Comparison of ENCODE assay signal across 10 mouse cellular contexts in genomic region chr19:4981767-4982166, GRCm38 (mm10). TPM values are rescaled to one million over a fixed set of nuclear protein-coding genes. Genes with fewer than 3 reads are reported as not detected.
A peak's percentile ranks its signal among the peaks of the same experiment; 100 is the strongest.
DNase-seq lines count a peak whose midpoint lies in the region; ATAC-seq lines count a peak whose summit lies in the region.
"Had no signal": no experiment of that assay in that cellular context is flagged by ENCODE, and none has a peak within 500 bp of the region (broad histone marks: within the 10 kb centered on the region; RNA-seq: fewer than 3 reads in every experiment).

No protein-coding gene starts in this region.

- H3K27me3 ChIP-seq in hindbrain, embryonic 10.5 days (ENCODE audit: insufficient read depth, poor library complexity, severe bottlenecking): peaks cover 41% of the 10 kb centered on the region
- peaks cover 43% of the 10 kb centered on the region for H3K27me3 ChIP-seq in hindbrain, embryonic 12.5 days

- ATAC-seq in hindbrain, embryonic 12.5 days (ENCODE audit: low FRiP score): no peak

- DNase-seq in hindbrain, embryonic 10.5 days (ENCODE audit: low spot score): peak; percentile 30
- DNase-seq in urinary bladder, postnatal 25 days (ENCODE audit: low spot score): peak; percentile 28
- no peak for DNase-seq in urinary bladder, adult 2 months (ENCODE audit: low spot score)
- peak; percentile 49 for DNase-seq in c-Kit-positive CD71-positive TER-119-positive erythroid progenitor cells, embryonic 14.5 days (ENCODE audit: low spot score)
- peak; percentile 50 for DNase-seq in heart, postnatal 4 days
- DNase-seq in lung, postnatal 25 days (ENCODE audit: low spot score): peak; percentile 44
- no peak for DNase-seq in gastrocnemius, postnatal 10 days
- DNase-seq: liver, embryonic 13.5 days had no signal

- no peak overlapping the region for H3K9ac ChIP-seq in hindbrain, embryonic 12.5 days
- H3K9ac ChIP-seq: liver, embryonic 13.5 days had no signal

- H3K27ac ChIP-seq in hindbrain, embryonic 10.5 days: no peak overlapping the region
- H3K27ac ChIP-seq in hindbrain, embryonic 12.5 days: no peak overlapping the region
- H3K27ac ChIP-seq: liver, embryonic 13.5 days had no signal

- no peaks in the 10 kb centered on the region for H3K4me1 ChIP-seq in hindbrain, embryonic 10.5 days (replicated peaks)
- no peaks in the 10 kb centered on the region for H3K4me1 ChIP-seq in hindbrain, embryonic 12.5 days
- H3K4me1 ChIP-seq: liver, embryonic 13.5 days had no signal

- H3K4me2 ChIP-seq in hindbrain, embryonic 12.5 days (replicated peaks): no peak overlapping the region
- H3K4me2 ChIP-seq: liver, embryonic 13.5 days had no signal

- no peaks in the 10 kb centered on the region for H3K36me3 ChIP-seq in hindbrain, embryonic 10.5 days
- H3K36me3 ChIP-seq in hindbrain, embryonic 12.5 days: no peaks in the 10 kb centered on the region
- H3K36me3 ChIP-seq: liver, embryonic 13.5 days had no signal

- no peaks in the 10 kb centered on the region for H3K9me3 ChIP-seq in hindbrain, embryonic 10.5 days
- H3K9me3 ChIP-seq in hindbrain, embryonic 12.5 days (replicated peaks): no peaks in the 10 kb centered on the region
- H3K9me3 ChIP-seq: liver, embryonic 13.5 days had no signal

- H3K4me3 ChIP-seq in hindbrain, embryonic 10.5 days: no peak overlapping the region
- no peak overlapping the region for H3K4me3 ChIP-seq in hindbrain, embryonic 12.5 days
- H3K4me3 ChIP-seq: erythroblast, embryonic 14.5 days; liver, embryonic 13.5 days had no signal

RNA-seq across cellular contexts. Expression of gene Npas4, which starts 8.3 kb away (rescaled TPM):
- not detected in 2 replicates for polyA plus RNA-seq in hindbrain, embryonic 10.5 days (2016; fragmentation: Nextera tagmentation; extraction: Ambion mirVana)
- polyA plus RNA-seq in hindbrain, embryonic 12.5 days (2016; fragmentation: Nextera tagmentation; extraction: Ambion mirVana): 0.08 and 0.10 TPM in 2 replicates
- polyA plus RNA-seq in urinary bladder, adult 2 months (2012; rRNA removed): 5.7 and 7.4 TPM in 2 replicates
- under 1 TPM; 0.57 to 0.68 TPM for total RNA-seq in heart, postnatal 4 days (2021)
- total RNA-seq in gastrocnemius, postnatal 10 days (2021): under 1 TPM in 1 of 2 experiments, not detected in 1; 0.12 TPM
- polyA plus RNA-seq: erythroblast, embryonic 14.5 days; liver, embryonic 13.5 days had no signal

RNA-seq across cellular contexts. Expression of gene Mrpl11, which starts 19.8 kb away (rescaled TPM):
- polyA plus RNA-seq in hindbrain, embryonic 10.5 days (2016; fragmentation: Nextera tagmentation; extraction: Ambion mirVana): 157 and 163 TPM in 2 replicates
- 116 and 124 TPM in 2 replicates for polyA plus RNA-seq in hindbrain, embryonic 12.5 days (2016; fragmentation: Nextera tagmentation; extraction: Ambion mirVana)
- polyA plus RNA-seq in urinary bladder, adult 2 months (2012; rRNA removed): 48.5 and 57.5 TPM in 2 replicates
- 10 to 100 TPM; 60.9 to 63.8 TPM for total RNA-seq in heart, postnatal 4 days (2021)
- 10 to 100 TPM; 48.6 to 56.1 TPM for total RNA-seq in gastrocnemius, postnatal 10 days (2021)

RNA-seq across cellular contexts. Expression of gene Peli3, which starts 38.8 kb away (rescaled TPM):
- polyA plus RNA-seq in hindbrain, embryonic 10.5 days (2016; fragmentation: Nextera tagmentation; extraction: Ambion mirVana): 2.1 and 3.7 TPM in 2 replicates
- 6.5 and 6.7 TPM in 2 replicates for polyA plus RNA-seq in hindbrain, embryonic 12.5 days (2016; fragmentation: Nextera tagmentation; extraction: Ambion mirVana)
- polyA plus RNA-seq in urinary bladder, adult 2 months (2012; rRNA removed): 3.8 and 5.5 TPM in 2 replicates
- total RNA-seq in heart, postnatal 4 days (2021): 1 to 10 TPM in 1 of 2 experiments, under 1 TPM in 1; 0.71 to 1.2 TPM
- total RNA-seq in gastrocnemius, postnatal 10 days (2021): 1 to 10 TPM in 1 of 2 experiments, under 1 TPM in 1; 0.68 to 1.4 TPM
- polyA plus RNA-seq: erythroblast, embryonic 14.5 days had no signal

RNA-seq across cellular contexts. Expression of gene Slc29a2, which starts 41.9 kb away (rescaled TPM):
- 5.5 and 8.4 TPM in 2 replicates for polyA plus RNA-seq in hindbrain, embryonic 10.5 days (2016; fragmentation: Nextera tagmentation; extraction: Ambion mirVana)
- 5.3 and 7.2 TPM in 2 replicates for polyA plus RNA-seq in hindbrain, embryonic 12.5 days (2016; fragmentation: Nextera tagmentation; extraction: Ambion mirVana)
- polyA plus RNA-seq in urinary bladder, adult 2 months (2012; rRNA removed): 4.6 and 5.9 TPM in 2 replicates
- 10 to 100 TPM; 20.0 to 20.8 TPM for total RNA-seq in heart, postnatal 4 days (2021)
- total RNA-seq in gastrocnemius, postnatal 10 days (2021): 1 to 10 TPM; 4.0 to 7.3 TPM

RNA-seq across cellular contexts. Expression of gene Dpp3, which starts 53.7 kb away (rescaled TPM):
- polyA plus RNA-seq in hindbrain, embryonic 10.5 days (2016; fragmentation: Nextera tagmentation; extraction: Ambion mirVana): 204 and 218 TPM in 2 replicates
- polyA plus RNA-seq in hindbrain, embryonic 12.5 days (2016; fragmentation: Nextera tagmentation; extraction: Ambion mirVana): 167 TPM in 2 replicates
- polyA plus RNA-seq in urinary bladder, adult 2 months (2012; rRNA removed): 53.2 and 53.8 TPM in 2 replicates
- 10 to 100 TPM; 39.7 to 40.2 TPM for total RNA-seq in heart, postnatal 4 days (2021)
- 10 to 100 TPM; 32.1 to 33.8 TPM for total RNA-seq in gastrocnemius, postnatal 10 days (2021)

Comparison
In these comparisons a context has a peak if more than half of its experiments do, and no peak if none do; other contexts are left out.
1. DNase-seq: peak in hindbrain, embryonic 10.5 days (single experiment), urinary bladder, postnatal 25 days (single experiment), c-Kit-positive CD71-positive TER-119-positive erythroid progenitor cells, embryonic 14.5 days (single experiment), heart, postnatal 4 days (single experiment) and lung, postnatal 25 days (single experiment); none in urinary bladder, adult 2 months (single experiment) and gastrocnemius, postnatal 10 days (single experiment).